Mouse (Mus musculus) lung, embryonic 15.5 days (tissue): ENCODE data around the gene Camk1d. TPM values are rescaled to one million over a fixed set of nuclear protein-coding genes. Genes with fewer than 3 reads are reported as not detected.
A peak's percentile ranks its signal among the peaks of the same experiment; 100 is the strongest.

Experiments
- ATAC-seq: fragments of 200-750 bp; cut with Nextera tagmentation; 2 replicates; pipeline ENCODE4 v1.8.0; 2017; ENCODE audit warnings: moderate number of reproducible peaks, borderline replicate concordance; ENCODE audit not compliant: low FRiP score, low TSS enrichment; ENCODE audit errors: extremely low read depth
- H3K27ac ChIP-seq: fragments of 300-500 bp; sonication (generic); 2 replicates; pipeline ENCODE4 v1.5.1; 2015; ENCODE audit warnings: moderate library complexity, mild to moderate bottlenecking, inconsistent platforms
- H3K27me3 ChIP-seq: fragments of 300-500 bp; sonication (generic); 2 replicates; pipeline ENCODE4 v1.6.1; 2015; ENCODE audit warnings: inconsistent platforms
- H3K36me3 ChIP-seq: fragments of 300-500 bp; sonication (generic); 2 replicates; pipeline ENCODE4 v1.6.1; 2015; ENCODE audit warnings: inconsistent platforms
- H3K4me1 ChIP-seq: fragments of 300-500 bp; sonication (generic); 2 replicates; pipeline ENCODE4 v1.6.1; 2015; ENCODE audit warnings: inconsistent platforms
- H3K4me2 ChIP-seq: fragments of 300-500 bp; sonication (generic); 2 replicates; pipeline ENCODE4 v1.6.1; 2015; ENCODE audit warnings: inconsistent platforms, mild to moderate bottlenecking, moderate library complexity
- H3K4me3 ChIP-seq: fragments of 300-500 bp; sonication (generic); 2 replicates; pipeline ENCODE4 v1.5.1; 2015; ENCODE audit warnings: mild to moderate bottlenecking, inconsistent platforms
- H3K9ac ChIP-seq: fragments of 300-500 bp; sonication (generic); 2 replicates; pipeline ENCODE4 v1.6.1; 2015; ENCODE audit warnings: inconsistent platforms
- H3K9me3 ChIP-seq: fragments of 300-500 bp; sonication (generic); 2 replicates; pipeline ENCODE4 v1.6.1; 2016; ENCODE audit warnings: inconsistent platforms
- WGBS: fragments of 180-500 bp; shearing (Covaris S2); methylation state at CpG from one replicate; pipeline ENCODE4 v1.1.7; 2015; 5-methylcytosine and 5-hydroxymethylcytosine counted together
- polyA plus RNA-seq: library from polyadenylated mRNA; unstranded; fragments of >200 nt; fragmentation: Nextera tagmentation; extraction: Ambion mirVana; gene quantifications from 2 replicates; pipeline ENCODE4 v1.2.1, GENCODE M21; 2015

Gene Camk1d
- polyA plus RNA-seq, 1 experiment from 2014 or later = 2.5 TPM

DNA sequence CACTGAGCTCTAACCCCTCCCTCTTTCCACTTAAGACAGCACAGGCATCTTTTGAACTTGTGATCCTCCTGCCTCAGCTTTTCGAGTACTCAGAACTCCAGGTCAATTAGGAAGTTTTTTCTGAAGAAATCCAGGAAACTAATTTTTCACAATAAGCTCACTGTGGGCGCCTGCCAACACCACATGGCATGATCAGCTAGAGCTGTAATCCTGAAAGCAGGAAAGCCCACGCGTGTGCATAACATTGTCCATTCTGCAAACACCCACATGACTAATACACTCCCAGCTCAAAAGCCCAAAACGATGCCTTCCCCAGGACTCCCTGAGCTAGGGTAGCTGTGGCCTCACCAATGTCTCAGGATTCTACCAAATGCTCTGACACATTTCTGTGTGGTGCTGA lies 125.2 kb downstream of the Camk1d start:
- Histone ChIP-seq H3K9ac (no peak overlapping the region), H3K4me3 (no peak overlapping the region), H3K27me3 (no peaks in the 10 kb centered on the region), H3K27ac (no peak overlapping the region), H3K36me3 (no peaks in the 10 kb centered on the region), H3K4me2 (no peak overlapping the region), H3K9me3 (no peaks in the 10 kb centered on the region), H3K4me1 (no peaks in the 10 kb centered on the region)
- WGBS = 81% methylated on average over 5 of the region's 5 CpGs
- ATAC-seq = no peak

DNA sequence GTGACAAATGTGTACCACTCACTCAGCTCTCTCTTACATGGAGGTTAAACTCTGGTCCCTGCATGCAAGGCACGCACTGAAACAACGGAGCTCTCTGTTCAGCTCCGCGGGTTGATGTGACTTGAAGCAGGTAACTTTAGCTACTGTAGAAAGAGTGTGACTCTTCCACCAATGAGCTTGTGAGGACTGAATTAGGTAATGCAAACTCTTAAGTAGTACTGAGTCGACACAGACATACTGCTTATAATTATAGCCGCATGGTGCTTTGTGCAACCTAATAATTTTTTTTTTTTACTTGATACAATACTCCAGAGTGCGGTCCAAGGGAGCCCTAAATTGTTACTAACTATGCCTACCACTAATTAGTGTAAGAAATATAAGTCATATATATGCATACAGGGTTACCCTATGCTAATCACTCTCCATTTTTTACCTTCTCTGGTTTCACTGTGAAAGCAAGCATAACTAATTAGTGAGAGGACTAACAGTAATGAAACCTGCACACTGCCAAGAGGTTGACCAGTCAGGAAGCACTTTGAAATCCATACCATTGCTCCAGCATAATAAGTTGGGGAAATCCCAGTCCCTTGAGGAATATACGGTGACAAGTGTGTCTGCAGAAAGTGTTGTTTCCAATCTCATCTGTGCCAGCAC lies 125.9 kb downstream of the Camk1d start:
- no peaks in the 10 kb centered on the region for H3K27me3 ChIP-seq
- H3K4me1 ChIP-seq = no peaks in the 10 kb centered on the region
- no peak overlapping the region for H3K9ac ChIP-seq
- H3K4me3 ChIP-seq = no peak overlapping the region
- no peak overlapping the region for H3K4me2 ChIP-seq
- ATAC-seq = no peak
- no peak overlapping the region for H3K27ac ChIP-seq
- H3K36me3 ChIP-seq = no peaks in the 10 kb centered on the region
- WGBS = 84% methylated on average over 8 of the region's 8 CpGs
- no peaks in the 10 kb centered on the region for H3K9me3 ChIP-seq

DNA sequence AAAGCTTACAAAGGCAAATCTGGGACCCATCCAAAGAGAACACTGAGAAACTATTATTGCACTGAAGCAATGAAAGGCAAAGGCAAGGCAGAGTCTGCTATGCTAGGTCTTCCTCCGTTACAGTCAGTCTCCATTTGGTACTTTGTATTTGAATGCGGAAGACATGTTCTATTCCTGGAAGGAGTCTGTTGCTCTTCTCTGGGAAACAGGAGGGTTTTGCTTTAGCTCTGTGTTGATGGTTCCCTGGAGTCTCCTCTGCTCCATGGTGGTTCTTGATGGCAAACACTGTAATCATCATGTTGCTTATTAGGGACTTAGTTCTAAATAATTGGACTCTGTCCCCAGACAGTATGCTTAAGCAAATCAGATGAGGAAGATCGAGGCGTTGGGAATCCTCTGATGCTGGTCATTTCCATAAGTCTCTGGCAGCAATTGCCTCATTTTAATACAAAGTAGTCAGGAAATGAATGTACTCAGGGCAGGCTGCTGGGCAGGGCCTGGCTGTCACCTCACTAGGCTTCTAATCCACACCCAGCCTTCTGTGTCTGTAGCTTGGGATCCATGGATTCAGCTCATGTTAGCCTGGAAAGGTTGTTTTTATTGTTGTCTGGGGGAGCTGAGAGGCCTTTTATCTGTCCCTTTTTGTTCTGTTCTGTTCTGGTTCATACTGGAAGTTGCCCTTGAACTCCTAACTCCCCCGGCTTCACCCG lies 129.8 kb downstream of the Camk1d start:
- H3K36me3 ChIP-seq = no peaks in the 10 kb centered on the region
- 83% methylated on average over 6 of the region's 6 CpGs for WGBS
- H3K27me3 ChIP-seq = no peaks in the 10 kb centered on the region
- no peak overlapping the region for H3K4me3 ChIP-seq
- no peak overlapping the region for H3K9ac ChIP-seq
- H3K4me2 ChIP-seq = no peak overlapping the region
- no peak overlapping the region for H3K27ac ChIP-seq
- peaks cover 1% of the 10 kb centered on the region; the same call in 1 of the 2 replicates for H3K4me1 ChIP-seq
- no peaks in the 10 kb centered on the region for H3K9me3 ChIP-seq
- no peak for ATAC-seq

DNA sequence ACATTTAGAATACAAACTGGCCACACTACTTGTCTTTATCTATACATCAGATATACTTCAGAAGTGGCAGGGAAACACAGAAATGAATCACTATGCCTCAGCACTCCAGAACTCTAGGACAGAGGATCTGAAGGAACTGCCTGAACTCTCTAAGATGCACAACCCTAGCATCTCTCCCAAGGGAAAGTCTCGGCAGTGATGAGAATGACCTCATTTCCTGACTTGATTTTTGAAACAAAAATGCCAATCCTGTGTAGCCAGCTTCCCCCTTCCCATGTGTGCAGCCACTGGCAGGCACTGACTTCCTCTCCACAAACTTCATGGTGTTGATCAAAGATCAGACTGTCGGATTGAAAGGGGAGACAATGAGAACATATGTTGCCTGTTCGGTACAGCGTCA lies 134.9 kb downstream of the Camk1d start:
- no peaks in the 10 kb centered on the region for H3K27me3 ChIP-seq
- H3K27ac ChIP-seq = 0 out of 2 replicates have a peak overlapping the region, but pooled peaks have one; percentile 18
- no peaks in the 10 kb centered on the region for H3K36me3 ChIP-seq
- no peak overlapping the region for H3K4me2 ChIP-seq
- WGBS = 55% methylated on average over 4 of the region's 4 CpGs
- ATAC-seq = no peak
- H3K4me1 ChIP-seq = peaks cover 22% of the 10 kb centered on the region
- no peak overlapping the region for H3K4me3 ChIP-seq
- H3K9ac ChIP-seq = no peak overlapping the region
- H3K9me3 ChIP-seq = no peaks in the 10 kb centered on the region

DNA sequence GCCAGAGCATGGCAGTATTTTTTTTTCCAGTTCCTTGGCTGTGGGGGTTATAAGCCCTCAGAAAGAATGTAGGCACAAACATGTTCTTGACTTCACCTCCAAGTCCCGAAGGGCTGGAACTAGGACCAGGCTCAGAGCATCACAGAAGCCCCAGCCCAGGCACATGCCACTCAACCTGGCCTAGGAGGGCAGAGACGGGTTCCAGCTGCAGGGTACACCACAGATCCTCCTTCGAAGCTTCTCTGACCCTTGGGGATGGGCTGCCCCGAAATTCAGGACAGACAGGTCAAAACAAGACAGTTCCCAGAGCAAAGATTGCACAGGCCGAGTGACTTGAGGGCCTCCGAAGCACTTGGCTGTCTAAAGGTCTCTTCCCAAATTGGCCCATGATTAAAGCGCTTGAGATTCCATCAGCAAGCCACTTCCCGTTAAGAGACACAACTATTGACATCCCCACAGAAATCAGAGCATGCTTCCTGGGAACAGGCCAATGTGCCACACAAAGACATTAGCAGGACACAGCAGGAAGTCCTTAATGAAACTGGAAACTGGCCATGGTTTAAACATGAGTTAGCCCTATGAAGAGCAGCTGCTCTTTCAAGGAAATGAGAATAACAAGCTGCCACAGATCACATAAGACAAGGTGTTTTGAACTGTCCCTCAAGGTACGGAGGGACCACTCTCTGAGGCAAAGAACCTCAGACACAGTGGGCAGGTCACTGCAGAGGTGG lies 136.8 kb downstream of the Camk1d start:
- H3K36me3 ChIP-seq = no peaks in the 10 kb centered on the region
- no peak overlapping the region for H3K9ac ChIP-seq
- H3K9me3 ChIP-seq = no peaks in the 10 kb centered on the region
- 36% methylated on average over 9 of the region's 9 CpGs for WGBS
- peak; percentile 84 for ATAC-seq
- peak overlapping the region; percentile 87 for H3K27ac ChIP-seq
- H3K4me1 ChIP-seq = peaks cover 22% of the 10 kb centered on the region
- H3K27me3 ChIP-seq = no peaks in the 10 kb centered on the region
- H3K4me3 ChIP-seq = no peak overlapping the region
- no peak overlapping the region for H3K4me2 ChIP-seq

DNA sequence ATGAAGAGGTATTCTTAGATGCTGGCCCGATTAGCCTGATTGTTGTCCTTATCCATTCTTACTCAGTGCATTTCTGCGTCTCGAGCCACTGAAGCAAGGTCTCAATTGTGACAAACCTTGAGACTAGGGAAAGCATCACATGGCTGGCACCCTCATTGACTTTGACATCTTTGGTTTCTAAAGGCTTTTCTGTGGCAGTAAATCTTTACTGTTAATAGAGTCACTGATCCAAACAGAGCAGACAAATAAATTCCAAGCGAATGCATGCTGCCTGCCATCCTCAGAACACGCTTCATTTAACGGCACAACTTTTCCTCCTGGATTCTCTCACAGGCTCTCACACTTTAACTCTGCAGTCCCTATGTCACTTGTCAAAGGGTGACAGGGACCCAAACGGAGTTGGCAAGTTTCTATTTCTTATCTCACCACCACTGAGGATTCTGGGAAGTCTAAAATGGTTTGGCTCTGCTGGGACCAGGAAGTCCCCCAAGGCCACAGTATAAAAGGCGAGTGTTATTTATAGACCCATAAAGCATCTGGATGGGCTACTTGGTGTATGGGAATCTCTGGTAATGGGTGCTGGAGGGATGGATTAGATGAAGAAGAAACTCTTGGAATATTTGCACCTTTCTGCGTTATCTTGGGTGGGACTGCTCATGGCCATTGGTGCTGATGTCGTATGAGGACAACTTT lies 141.9 kb downstream of the Camk1d start:
- H3K4me2 ChIP-seq = no peak overlapping the region
- peaks cover 10% of the 10 kb centered on the region for H3K4me1 ChIP-seq
- H3K9me3 ChIP-seq = no peaks in the 10 kb centered on the region
- 71% methylated on average over 10 of the region's 10 CpGs for WGBS
- no peak overlapping the region for H3K9ac ChIP-seq
- H3K27ac ChIP-seq = no peak overlapping the region
- no peaks in the 10 kb centered on the region for H3K36me3 ChIP-seq
- no peaks in the 10 kb centered on the region for H3K27me3 ChIP-seq
- ATAC-seq = no peak
- H3K4me3 ChIP-seq = no peak overlapping the region

DNA sequence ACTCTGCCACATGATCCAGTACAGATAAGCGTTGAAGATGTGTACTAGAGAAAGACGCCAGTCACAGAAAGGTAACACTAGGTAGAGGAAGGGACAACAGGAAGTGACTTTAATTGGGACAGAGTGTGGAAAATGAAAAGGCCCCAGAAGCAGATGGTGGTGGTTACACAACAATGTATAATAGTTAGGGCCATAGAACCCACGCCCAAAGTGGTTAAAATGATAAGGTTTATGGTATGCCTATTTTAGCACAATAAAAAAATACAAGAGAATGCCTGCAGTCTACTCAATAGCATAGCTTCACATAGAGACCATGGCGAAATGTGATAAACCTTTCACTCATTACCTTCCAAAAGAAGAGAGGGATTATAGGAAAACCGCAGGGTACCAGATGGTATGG lies 147.7 kb downstream of the Camk1d start:
- Histone ChIP-seq H3K4me2 (no peak overlapping the region), H3K27ac (no peak overlapping the region), H3K36me3 (no peaks in the 10 kb centered on the region), H3K9ac (no peak overlapping the region), H3K4me1 (no peaks in the 10 kb centered on the region), H3K27me3 (no peaks in the 10 kb centered on the region), H3K4me3 (no peak overlapping the region), H3K9me3 (no peaks in the 10 kb centered on the region)
- no peak for ATAC-seq
- WGBS = 85% methylated on average over 5 of the region's 5 CpGs

DNA sequence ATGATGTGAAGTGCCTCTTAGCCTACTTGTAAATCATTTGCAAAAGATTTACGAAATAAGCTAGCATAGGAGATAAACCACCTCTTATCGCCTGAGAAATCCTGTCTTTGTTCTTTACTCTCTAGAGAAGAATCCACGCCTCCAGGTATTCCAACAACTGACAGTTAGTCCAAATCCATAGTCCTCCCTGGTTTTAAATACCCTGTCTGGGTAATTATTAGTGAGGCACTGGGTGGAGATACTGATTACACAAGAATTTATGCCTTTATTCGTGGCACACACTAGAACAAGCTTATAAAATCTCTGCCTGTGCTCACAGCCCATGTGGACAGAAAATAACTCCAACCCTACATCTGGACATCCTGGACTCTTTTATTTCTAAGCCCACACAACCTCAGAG lies 150.6 kb downstream of the Camk1d start:
- ATAC-seq = no peak
- Histone ChIP-seq H3K4me1 (no peaks in the 10 kb centered on the region), H3K27me3 (no peaks in the 10 kb centered on the region), H3K27ac (no peak overlapping the region), H3K9me3 (no peaks in the 10 kb centered on the region), H3K36me3 (no peaks in the 10 kb centered on the region), H3K4me3 (no peak overlapping the region), H3K4me2 (no peak overlapping the region), H3K9ac (no peak overlapping the region)
- 75% methylated on average over 4 of the region's 4 CpGs for WGBS

DNA sequence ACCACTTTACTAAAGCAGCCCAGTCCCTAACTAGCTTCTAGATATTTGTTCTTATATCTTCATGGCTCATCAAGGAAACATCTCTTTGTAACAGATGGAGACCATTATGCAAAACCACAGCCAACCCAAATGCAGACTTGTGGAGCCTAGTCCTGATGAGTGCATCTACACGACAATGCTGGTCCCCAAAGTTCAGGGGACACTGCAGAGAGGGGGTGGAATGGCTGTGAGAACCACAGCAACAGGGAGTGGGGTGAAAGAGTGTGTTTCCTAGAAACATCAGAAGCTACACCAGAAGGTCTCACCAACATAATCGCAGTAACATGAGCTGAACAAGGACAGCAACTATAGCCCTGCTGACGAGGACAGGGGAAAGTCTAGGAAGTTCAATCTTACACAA lies 152.9 kb downstream of the Camk1d start:
- 88% methylated on average over 3 of the region's 3 CpGs for WGBS
- no peaks in the 10 kb centered on the region for H3K36me3 ChIP-seq
- no peaks in the 10 kb centered on the region for H3K4me1 ChIP-seq
- H3K27me3 ChIP-seq = no peaks in the 10 kb centered on the region
- no peak overlapping the region for H3K4me3 ChIP-seq
- no peaks in the 10 kb centered on the region for H3K9me3 ChIP-seq
- no peak overlapping the region for H3K4me2 ChIP-seq
- H3K27ac ChIP-seq = no peak overlapping the region
- no peak for ATAC-seq
- no peak overlapping the region for H3K9ac ChIP-seq

DNA sequence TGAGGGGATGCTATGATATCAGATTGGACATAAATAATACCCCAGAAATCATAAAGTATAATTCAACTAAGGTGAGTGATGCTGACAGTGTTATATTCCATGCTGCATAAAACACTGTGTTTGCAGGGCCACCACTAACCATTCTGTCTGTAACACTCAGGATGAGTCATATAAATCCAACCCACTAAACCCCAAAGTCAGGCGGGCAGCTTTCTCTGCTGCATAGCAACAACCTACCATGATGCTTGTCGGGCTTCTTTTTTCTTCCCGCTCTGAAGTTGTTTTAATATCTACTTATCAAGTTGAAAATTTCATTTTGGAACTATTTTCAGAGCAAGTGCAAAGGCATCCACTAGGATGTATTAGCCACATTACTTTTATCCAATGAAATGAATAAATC lies 161.1 kb downstream of the Camk1d start:
- no peak overlapping the region for H3K4me3 ChIP-seq
- no peaks in the 10 kb centered on the region for H3K27me3 ChIP-seq
- H3K27ac ChIP-seq = no peak overlapping the region
- no peaks in the 10 kb centered on the region for H3K36me3 ChIP-seq
- no peak overlapping the region for H3K9ac ChIP-seq
- WGBS = 89% methylated on average over 3 of the region's 3 CpGs
- no peak for ATAC-seq
- no peaks in the 10 kb centered on the region for H3K9me3 ChIP-seq
- no peak overlapping the region for H3K4me2 ChIP-seq
- H3K4me1 ChIP-seq = no peaks in the 10 kb centered on the region

DNA sequence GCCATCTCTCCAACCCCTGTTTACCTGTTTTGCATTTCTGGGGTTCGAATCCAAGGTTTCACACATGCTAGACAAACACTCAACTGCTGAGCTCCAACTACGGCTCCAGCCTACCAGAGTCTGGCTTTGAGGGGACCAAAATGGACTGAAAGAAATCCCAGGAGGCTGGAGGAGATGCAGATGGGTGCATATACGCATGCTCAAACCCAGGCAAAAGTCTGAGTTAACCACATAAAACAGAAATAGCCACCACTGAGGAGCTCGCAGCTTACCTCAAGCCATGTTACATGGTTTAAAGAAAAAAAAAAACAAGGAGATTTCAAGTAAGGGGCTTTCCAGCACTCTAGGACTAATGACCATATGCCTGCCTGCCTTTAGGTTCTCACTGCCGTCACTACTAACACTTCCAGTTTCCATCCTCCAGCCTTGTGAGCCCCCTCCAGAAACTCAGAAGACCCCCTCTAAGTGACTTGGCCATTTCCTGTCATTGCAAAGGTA lies 162.5 kb downstream of the Camk1d start:
- no peak overlapping the region for H3K4me3 ChIP-seq
- no peak overlapping the region for H3K27ac ChIP-seq
- no peaks in the 10 kb centered on the region for H3K4me1 ChIP-seq
- no peaks in the 10 kb centered on the region for H3K9me3 ChIP-seq
- no peak for ATAC-seq
- H3K27me3 ChIP-seq = no peaks in the 10 kb centered on the region
- H3K4me2 ChIP-seq = no peak overlapping the region
- H3K36me3 ChIP-seq = no peaks in the 10 kb centered on the region
- 86% methylated on average over 5 of the region's 5 CpGs for WGBS
- no peak overlapping the region for H3K9ac ChIP-seq
